Mouse (Mus musculus) heart, adult 10 weeks (tissue): ENCODE results near the gene Abhd5. TPM values are rescaled to one million over a fixed set of nuclear protein-coding genes. Genes with fewer than 3 reads are reported as not detected.

Source experiments
- polyA plus RNA-seq: library from polyadenylated mRNA; stranded (reverse); fragments of 350-450 nt; fragmentation: Illumina TruSeq; extraction: RNeasy Lipid Tissue Mini Kit (QIAGEN cat#74804); gene quantifications from one replicate; pipeline ENCODE4 v1.2.3, GENCODE M21; 2014; ENCODE audit warnings: low read depth, low replicate concordance

Gene Abhd5
- 54.9 TPM for polyA plus RNA-seq

DNA sequence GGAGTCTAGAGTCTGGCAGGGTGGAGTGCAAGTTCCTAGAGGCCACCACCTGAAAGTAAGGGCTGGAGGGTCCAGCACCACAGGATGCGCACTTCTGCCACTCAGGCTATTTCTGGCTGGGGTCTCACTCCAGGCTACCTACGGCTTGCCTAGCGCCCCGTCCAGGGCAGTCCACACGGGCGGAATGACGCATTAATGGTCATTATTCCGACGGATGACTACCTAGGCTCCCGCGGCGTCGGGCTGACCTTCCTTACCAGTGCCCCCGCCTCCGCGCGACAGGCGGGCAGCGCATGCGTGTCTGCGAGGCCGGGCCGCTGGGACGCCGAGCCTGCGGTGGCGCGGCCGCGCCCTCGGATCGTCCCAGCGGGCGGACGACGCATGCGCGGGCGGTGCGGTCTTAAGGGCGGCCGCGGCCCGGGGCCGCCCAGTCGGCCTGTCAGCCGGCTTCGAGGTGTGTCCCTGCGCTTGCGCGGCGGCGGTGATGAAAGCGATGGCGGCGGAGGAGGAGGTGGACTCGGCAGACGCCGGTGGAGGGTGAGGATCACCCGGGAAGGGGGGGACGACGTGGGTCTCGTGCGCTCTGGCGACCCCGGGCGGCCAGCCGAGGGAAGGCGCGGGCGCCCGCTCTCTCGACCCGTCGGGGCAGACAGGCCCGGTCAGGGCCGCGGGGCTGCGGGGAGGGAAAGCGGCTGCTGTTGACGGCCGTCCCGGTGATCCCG is at the start of gene Abhd5:
TSS of gene Abhd5 (plus strand) at position 306 of the 722 bp plus-strand sequence.

Other genes starting within 250 kb of the Abhd5 start
- gene Snrk, start 234.3 kb upstream of the Abhd5 start, polyA plus RNA-seq, result 82.2 TPM
- 272 TPM for gene Ano10, start 57.2 kb upstream of the Abhd5 start, polyA plus RNA-seq